Mouse (Mus musculus): ENCODE results near the gene Susd6.

The Susd6 gene

DNA sequence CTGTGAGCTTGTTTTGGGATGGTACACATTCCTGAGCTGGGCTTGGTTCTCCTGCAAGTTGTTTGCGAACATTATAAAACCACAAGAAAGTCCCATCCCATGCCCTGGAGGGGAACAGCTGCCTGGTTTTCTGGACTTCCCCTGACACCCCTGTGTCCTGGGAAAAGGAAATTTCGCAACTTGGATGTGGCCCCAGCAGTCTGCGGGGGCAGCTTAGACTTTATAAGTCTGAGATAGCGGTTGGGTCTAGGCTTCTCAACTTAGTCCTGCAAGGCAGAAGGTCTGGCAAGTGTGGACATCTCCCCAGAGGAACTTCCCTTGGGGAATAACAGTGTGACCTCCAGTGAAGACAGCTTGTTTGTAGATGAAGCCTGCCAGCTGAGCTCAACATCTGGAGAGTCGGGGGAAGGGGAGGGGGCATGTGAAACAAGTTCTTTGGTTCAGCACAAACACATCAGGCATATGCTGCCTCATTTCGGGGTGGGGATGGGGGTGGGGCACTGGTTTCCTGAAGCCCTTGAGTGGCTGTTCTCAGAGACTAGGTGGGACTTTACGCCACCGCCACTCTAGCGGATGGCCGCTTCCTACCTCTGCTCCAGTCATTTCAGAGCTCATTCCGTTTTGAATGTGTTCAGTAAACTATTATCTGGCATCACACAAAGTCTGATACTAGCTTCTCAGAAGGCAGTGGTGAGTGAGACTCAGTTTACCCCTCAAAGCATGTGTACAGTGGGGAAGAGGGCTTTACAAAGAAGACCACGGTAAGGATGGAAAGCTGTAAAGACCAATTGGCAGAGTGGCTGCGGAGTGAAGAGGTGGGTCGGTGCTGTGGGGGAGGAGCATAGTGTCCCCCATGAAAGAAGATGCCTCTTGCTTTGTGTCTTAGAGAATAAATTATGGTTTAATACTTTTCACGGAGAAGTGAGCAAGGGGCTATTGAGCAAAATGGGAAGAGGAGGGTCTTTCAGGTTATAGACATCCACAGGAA, 95.3 kb downstream of the Susd6 start:
- in situ Hi-C loops (cut with MboI; ENCODE audit: low pct_unique_long_range_greater_than_20kb in 1 of 2, low sequenced_read_pairs in 2 of 2, unreplicated experiment in 1 of 2): no loop called here

DNA sequence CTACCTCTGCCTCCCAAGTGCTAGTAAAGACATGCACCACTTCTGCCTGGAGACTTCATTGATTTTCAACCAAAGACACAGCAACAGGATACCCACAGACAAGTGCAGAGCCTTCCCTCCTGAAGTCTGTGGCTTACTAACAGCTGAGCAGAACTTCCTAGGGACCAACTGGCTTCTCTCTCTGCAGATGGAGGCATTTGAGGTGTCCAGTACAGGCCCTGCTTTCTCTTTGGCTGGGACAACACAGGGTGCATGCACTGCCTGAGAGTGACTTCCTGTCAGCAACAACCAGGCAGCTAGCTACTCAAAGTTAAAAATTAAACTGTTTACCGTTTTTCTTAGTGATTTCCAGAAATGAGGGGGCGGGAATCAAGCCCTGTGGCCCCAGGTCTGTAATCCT, 96.7 kb downstream of the Susd6 start:
- in situ Hi-C loops (cut with MboI; ENCODE audit: low pct_unique_long_range_greater_than_20kb in 1 of 2, low sequenced_read_pairs in 2 of 2, unreplicated experiment in 1 of 2): no loop called here

DNA sequence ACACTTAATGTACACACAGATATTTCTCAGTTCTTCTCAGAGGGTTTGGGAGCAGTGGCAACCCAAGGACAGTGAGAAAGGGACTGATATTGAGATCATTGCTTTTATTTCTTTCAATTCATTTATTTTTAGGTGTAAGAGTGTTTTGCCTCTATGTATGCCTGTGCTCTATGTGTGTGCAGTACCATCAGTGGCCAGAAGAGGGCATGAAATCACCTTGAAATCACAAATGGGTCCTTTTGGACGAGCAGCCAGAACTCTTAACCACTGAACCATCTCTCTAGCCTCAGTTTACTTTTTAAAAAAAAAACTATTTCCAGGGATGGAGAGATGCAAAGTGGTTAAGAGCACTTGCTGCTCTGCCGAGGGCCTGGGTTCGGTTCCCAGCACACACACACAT, 99.0 kb downstream of the Susd6 start:
- in situ Hi-C loops (cut with MboI; ENCODE audit: low pct_unique_long_range_greater_than_20kb in 1 of 2, low sequenced_read_pairs in 2 of 2, unreplicated experiment in 1 of 2): no loop called here

DNA sequence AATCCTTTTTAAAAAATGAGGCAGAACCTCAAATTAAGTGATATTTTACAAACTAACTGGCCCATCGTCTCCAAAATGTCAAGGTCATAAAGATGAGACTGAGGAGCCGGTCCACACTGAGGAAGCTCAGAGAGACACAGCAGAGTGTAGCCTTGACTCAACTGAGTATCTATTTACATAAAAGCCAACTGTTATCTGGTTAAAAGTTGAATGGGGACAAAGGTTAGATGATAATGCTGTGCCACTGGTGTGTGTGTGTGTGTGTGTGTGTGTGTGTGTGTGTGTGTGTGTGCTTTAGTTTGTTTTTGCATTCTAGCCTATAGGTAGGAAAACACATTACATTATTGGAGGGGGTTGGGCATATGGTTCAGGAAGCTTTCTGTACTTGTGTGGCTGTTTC, 100.8 kb downstream of the Susd6 start:
- in situ Hi-C loops (cut with MboI; ENCODE audit: low pct_unique_long_range_greater_than_20kb in 1 of 2, low sequenced_read_pairs in 2 of 2, unreplicated experiment in 1 of 2): loop anchor here in 1 of 2 experiments (5.0 kb wide), 1 partner anchor 124 kb away; no protein-coding TSS in a partner anchor

DNA sequence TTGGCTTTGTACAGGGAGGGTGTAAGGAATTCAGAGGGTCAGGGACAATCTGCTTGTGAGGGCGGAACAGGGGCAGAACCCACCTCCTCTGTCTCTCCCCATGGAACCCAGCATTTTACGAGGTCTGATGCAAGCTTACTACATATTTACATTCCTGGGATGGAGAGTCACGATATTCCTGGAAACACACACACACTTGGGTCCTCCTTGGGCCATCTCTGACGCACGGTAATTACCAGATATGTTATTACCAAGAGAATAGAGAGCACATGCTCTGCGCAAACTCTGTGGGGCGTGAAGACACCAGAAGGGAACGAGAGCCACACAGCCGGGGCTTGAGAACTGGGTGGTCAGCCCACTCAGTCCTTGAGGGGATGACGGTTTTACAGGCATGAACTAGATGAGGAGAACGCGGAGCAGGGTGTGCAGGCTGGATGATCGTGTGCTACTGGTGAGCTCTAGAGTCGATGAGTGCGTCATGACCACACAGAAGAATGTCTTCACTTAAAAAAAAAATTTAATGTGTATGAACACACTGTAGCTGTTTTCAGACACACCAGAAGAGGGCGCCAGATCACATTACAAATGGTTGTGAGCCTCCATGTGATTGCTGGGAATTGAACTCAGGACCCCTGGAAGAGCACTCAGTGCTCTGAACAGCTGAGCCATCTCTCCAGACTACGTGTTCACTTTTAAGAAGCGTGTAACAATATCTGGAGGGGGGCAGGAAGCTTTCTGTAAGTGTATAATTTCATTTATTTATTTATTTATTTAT, 103.6 kb downstream of the Susd6 start:
- in situ Hi-C loops (cut with MboI; ENCODE audit: low pct_unique_long_range_greater_than_20kb in 1 of 2, low sequenced_read_pairs in 2 of 2, unreplicated experiment in 1 of 2): loop anchor here in 1 of 2 experiments (5.0 kb wide), 1 partner anchor 127 kb away; no protein-coding TSS in a partner anchor

DNA sequence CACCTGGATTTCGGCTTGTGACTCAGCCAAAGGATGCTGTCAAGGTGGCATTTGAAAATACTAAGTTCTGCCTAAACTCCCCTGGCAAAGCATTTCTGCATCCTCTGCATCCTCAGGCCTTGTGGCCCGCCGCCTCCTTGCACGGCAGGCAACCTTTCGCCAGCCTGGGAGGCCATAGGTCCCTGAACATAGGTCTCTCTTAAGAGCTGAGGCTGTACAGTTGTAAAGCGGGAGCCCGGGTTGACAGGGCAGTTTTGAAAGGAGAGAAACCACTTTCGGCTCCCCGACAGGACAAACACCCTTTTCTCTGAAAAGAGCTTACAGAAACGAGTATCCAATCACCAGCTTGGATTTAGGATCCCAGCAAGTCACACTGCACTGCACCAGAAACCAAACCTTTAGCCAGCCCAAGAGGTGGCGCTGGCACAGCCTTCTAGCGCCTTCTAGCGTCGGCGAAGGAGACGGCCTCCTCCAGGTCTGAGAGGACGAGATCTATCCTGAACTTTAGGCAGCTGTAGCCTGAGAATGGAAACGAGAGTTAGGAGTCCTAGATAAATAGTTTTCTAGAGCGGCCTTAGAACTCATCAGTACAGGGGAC, 104.8 kb downstream of the Susd6 start:
- in situ Hi-C loops (cut with MboI; ENCODE audit: low pct_unique_long_range_greater_than_20kb in 1 of 2, low sequenced_read_pairs in 2 of 2, unreplicated experiment in 1 of 2): loop anchor here (5.0 kb wide), 1 partner anchor 128 kb away; no protein-coding TSS in a partner anchor

DNA sequence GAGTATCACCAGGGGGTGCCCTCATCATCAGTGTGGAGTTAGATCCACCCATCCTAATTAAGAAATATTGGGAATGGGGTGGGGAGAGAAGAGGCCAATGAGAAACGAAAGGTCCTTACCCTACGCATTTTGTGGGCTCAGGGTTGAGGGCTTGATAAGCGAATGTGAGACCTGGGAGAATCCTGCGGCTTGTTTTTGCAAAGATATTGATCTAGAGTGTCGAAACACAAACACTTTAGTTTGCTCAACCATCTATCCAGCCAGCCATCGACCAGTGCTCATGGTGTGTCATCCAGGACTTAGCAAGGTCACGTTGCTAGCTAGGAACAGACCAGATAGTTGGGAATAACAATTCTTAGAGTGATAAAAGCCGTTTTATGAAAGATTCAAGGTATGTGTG, 119.3 kb downstream of the Susd6 start:
- in situ Hi-C loops (cut with MboI; ENCODE audit: low pct_unique_long_range_greater_than_20kb in 1 of 2, low sequenced_read_pairs in 2 of 2, unreplicated experiment in 1 of 2): no loop called here

DNA sequence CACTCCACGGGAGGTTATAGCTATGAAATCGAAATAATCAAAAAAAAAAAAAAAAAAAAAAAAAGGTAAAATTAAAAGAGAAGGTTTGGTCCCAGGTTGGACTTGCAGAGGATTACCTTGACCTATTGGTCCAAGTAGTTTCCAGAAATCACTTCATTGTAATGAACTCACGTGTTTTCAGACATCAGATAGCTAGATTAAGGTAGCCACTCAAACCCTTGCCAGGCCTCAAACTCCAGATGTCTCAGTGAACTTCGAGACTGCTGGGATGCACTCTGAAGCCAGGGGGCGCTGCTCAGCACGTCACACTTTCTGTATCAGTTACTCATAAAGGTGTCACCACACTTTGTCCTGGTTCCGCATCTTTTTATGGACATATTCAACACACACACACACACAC, 127.5 kb downstream of the Susd6 start:
- in situ Hi-C loops (cut with MboI; ENCODE audit: low pct_unique_long_range_greater_than_20kb in 1 of 2, low sequenced_read_pairs in 2 of 2, unreplicated experiment in 1 of 2): no loop called here

DNA sequence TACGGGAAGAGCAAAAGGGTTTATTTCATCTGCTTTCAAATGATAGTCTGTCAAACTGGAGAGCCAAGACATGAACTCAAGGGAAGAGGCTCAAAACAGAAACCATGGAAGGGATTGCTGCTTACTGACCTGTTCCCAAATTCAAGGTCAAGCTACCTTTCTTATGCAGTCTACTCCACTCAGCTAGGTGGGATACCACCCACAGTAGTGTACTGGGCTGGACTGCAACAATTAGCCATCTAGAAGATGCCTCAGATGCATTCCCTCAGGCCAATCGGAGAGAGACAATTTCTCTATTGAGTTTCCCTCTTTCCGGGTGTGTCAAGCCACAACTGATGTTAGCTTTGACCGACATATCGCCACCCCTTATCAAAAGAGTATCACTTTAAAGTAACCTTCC, 131.0 kb downstream of the Susd6 start:
- in situ Hi-C loops (cut with MboI; ENCODE audit: low pct_unique_long_range_greater_than_20kb in 1 of 2, low sequenced_read_pairs in 2 of 2, unreplicated experiment in 1 of 2): no loop called here

DNA sequence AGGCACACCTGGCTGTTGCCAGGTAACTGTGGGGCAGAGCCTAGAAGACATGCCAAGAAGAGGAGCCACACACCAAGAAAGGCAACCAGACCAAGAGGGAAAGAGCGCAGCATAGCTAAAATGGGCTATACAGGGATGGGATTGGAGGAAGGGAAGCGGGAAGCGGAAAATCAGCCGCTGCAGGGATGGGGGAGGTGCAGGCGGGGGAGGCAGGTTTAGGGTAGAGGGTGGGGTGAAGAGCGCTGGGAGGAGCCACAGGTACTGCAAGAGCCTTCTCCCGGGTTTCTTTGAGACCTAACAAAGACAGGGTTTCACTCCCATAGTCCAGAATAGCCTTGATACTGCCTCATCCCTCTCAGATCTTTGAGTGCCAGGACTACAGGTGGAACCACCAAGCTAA, 132.6 kb downstream of the Susd6 start:
- in situ Hi-C loops (cut with MboI; ENCODE audit: low pct_unique_long_range_greater_than_20kb in 1 of 2, low sequenced_read_pairs in 2 of 2, unreplicated experiment in 1 of 2): no loop called here

DNA sequence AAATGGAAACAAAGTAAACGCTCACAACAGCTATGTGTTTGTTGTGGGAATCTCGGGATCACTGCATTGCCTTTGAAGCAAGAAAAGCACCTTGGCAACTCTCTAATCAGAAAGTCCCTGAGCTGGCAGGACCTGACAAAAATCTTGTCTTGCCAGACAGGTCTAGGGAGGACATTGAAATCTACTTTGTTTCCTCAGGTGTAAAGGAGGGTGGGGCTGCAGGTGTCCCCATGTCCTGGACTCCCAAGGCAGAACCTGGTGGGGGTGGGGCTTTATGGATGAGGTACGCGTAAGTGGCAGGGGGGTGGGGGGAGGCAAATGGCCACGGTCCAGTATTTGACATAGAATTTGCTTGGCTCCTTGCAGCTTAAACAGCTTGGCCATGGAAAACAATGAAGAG, 133.3 kb downstream of the Susd6 start:
- in situ Hi-C loops (cut with MboI; ENCODE audit: low pct_unique_long_range_greater_than_20kb in 1 of 2, low sequenced_read_pairs in 2 of 2, unreplicated experiment in 1 of 2): no loop called here

DNA sequence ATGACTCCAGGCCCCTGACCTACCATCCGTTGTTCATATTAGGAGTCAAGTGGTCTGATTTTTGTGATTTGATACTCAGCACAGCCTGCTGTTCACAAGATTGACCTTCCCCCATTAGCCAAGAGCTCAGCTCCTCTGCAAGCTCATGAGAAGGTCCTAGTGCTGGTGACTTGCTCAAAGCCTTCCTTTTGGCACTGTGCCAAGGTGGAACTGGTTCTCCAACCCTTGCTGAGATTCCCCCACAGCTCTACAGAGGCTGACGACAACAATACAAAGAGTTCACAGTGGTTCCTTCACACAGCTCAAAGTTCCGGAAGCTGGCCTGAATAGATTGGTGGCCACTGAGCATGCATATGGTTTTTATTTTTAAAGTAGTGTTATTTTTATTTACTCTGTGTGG, 133.9 kb downstream of the Susd6 start:
- in situ Hi-C loops (cut with MboI; ENCODE audit: low pct_unique_long_range_greater_than_20kb in 1 of 2, low sequenced_read_pairs in 2 of 2, unreplicated experiment in 1 of 2): no loop called here

DNA sequence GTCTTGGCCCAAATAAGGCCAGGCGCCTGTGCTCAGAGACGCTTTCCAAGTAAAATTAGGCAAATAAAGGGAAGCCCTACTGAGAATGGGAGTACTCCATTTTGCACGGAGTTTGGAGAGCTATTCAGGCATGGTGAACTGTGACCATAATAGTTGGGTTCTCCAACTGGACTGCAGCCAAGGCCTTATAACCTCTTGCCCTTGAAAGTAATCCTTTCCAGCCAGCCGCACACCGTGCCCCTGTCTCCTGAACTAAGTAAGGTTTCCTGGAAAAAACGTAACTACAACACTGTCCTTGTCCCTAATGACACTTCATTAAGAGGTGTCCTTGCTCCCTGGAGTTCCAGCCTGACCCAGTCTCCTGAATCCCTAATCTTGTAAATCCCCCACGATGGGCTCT, 135.6 kb downstream of the Susd6 start:
- in situ Hi-C loops (cut with MboI; ENCODE audit: low pct_unique_long_range_greater_than_20kb in 1 of 2, low sequenced_read_pairs in 2 of 2, unreplicated experiment in 1 of 2): no loop called here

DNA sequence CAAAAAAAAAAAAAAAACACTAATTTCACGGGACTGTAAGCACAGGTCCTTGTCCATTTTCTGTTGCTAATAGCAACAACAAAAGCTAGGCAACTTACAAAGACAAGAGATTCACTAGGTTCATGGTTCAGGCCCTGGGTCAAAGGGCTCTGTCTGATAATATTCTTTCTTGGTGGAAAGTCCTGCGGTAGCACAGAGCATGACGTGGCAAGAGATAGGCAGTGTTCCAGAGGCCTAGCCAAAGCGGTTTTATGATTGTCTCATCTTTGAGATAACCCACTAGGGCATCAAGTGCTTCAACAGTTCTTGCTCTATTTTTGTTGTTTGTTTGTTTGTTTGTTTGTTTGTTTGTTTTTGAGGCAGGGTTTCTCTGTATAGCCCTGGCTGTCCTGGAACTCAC, 136.2 kb downstream of the Susd6 start:
- in situ Hi-C loops (cut with MboI; ENCODE audit: low pct_unique_long_range_greater_than_20kb in 1 of 2, low sequenced_read_pairs in 2 of 2, unreplicated experiment in 1 of 2): no loop called here

DNA sequence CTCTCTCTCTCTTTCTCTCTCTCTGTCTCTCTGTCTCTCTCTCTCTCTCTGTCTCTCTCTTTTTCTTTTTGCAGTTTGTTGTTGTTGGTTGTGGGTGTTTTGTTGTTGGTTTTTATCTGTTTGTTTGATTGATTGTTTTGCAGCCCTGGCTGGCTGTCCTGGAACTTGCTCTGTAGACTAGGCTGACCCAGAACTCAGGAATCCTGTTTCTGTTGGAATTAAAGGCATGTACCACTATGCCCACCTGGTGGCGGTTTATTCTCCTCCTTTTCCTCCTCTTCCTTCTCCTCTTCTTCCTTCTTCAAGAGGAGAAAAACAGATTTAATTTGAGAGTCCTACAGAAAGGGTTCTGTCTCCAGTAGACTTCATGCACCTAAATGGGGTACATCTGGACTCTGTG, 137.2 kb downstream of the Susd6 start:
- in situ Hi-C loops (cut with MboI; ENCODE audit: low pct_unique_long_range_greater_than_20kb in 1 of 2, low sequenced_read_pairs in 2 of 2, unreplicated experiment in 1 of 2): no loop called here

DNA sequence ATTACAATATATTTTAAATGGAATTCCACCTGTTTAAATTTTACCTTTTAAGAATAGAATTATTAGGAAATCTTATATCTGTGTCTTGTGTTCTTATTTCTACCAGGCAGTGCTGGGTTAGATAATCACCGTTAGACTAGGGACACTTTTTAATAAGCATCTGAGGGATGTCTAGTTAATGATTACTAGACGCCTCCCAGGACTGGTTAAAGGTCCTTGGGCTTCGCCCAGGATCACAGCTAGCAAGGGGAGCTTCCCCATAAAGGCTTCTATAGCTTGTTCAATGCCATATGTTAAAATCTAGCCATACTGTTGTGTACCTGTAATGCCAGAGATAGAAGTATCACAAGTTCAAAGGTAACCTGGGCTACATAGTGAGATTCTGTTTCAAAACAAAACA, 138.6 kb downstream of the Susd6 start:
- in situ Hi-C loops (cut with MboI; ENCODE audit: low pct_unique_long_range_greater_than_20kb in 1 of 2, low sequenced_read_pairs in 2 of 2, unreplicated experiment in 1 of 2): no loop called here

DNA sequence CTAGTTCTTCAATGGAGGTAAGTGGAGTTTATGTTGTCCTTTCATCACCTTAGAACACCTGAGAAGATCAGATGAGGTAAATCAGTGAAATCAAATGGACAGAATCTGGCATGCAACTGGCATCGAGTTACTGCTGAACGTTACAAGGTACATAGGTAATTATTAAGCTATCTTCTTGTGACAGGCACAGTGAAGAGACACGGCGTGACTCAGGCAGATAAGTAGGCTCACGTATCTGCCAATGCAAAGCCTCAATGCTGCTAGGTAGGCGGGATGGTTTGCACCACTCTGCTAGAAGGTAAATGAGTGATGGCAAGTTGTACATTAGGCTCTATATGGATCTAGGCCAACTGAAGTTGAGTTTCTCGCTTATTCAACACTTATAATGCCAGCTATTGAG, 139.8 kb downstream of the Susd6 start:
- in situ Hi-C loops (cut with MboI; ENCODE audit: low pct_unique_long_range_greater_than_20kb in 1 of 2, low sequenced_read_pairs in 2 of 2, unreplicated experiment in 1 of 2): no loop called here

Data from mouse embryonic stem cell (cell line).